Mouse (Mus musculus): ENCODE results near the gene Lrrc1. TPM values are rescaled to one million over a fixed set of nuclear protein-coding genes. Genes with fewer than 3 reads are reported as not detected.

The Lrrc1 gene
- polyA plus RNA-seq, 1 experiment from 2014 or later = 9.4 TPM

- Histone ChIP-seq H3K4me3 (no peak overlapping the region), H3K4me2 (replicated peaks) (no peak overlapping the region), H3K27me3 (no peaks in the 10 kb centered on the region), H3K27ac (replicated peaks) (no peak overlapping the region), H3K9ac (replicated peaks) (no peak overlapping the region), H3K9me3 (no peaks in the 10 kb centered on the region), H3K36me3 (no peaks in the 10 kb centered on the region), H3K4me1 (peaks cover 16% of the 10 kb centered on the region)
- 0 out of 2 replicates have a peak, but pooled peaks have one; percentile 5 for ATAC-seq (replicated peaks)
- WGBS = 68% methylated on average over 12 of the region's 12 CpGs
Measured at GRCm38 (mm10) chr9:77471646-77472220, 72.9 kb downstream of the Lrrc1 start.

- H3K4me1 ChIP-seq = peaks cover 21% of the 10 kb centered on the region
- no peaks in the 10 kb centered on the region for H3K27me3 ChIP-seq
- H3K9ac ChIP-seq (replicated peaks) = no peak overlapping the region; the same call in 1 of the 2 replicates
- no peak overlapping the region for H3K4me3 ChIP-seq
- H3K4me2 ChIP-seq (replicated peaks) = peak overlapping the region; percentile 19
- H3K36me3 ChIP-seq = no peaks in the 10 kb centered on the region
- H3K27ac ChIP-seq (replicated peaks) = no peak overlapping the region
- 52% methylated on average over 20 of the region's 20 CpGs for WGBS
- H3K9me3 ChIP-seq = no peaks in the 10 kb centered on the region
- peak; percentile 82 for ATAC-seq (replicated peaks)
Measured at GRCm38 (mm10) chr9:77469791-77470607, 74.7 kb downstream of the Lrrc1 start.

- Histone ChIP-seq H3K4me1 (peaks cover 28% of the 10 kb centered on the region), H3K4me2 (replicated peaks) (no peak overlapping the region), H3K36me3 (no peaks in the 10 kb centered on the region), H3K9me3 (no peaks in the 10 kb centered on the region), H3K9ac (replicated peaks) (no peak overlapping the region), H3K27me3 (no peaks in the 10 kb centered on the region), H3K4me3 (no peak overlapping the region), H3K27ac (replicated peaks) (no peak overlapping the region)
- 85% methylated on average over 5 of the region's 5 CpGs for WGBS
- no peak for ATAC-seq (replicated peaks)
Measured at GRCm38 (mm10) chr9:77466926-77467325, 77.7 kb downstream of the Lrrc1 start.

- Histone ChIP-seq H3K27ac (replicated peaks) (no peak overlapping the region), H3K9me3 (no peaks in the 10 kb centered on the region), H3K9ac (replicated peaks) (no peak overlapping the region), H3K4me2 (replicated peaks) (no peak overlapping the region), H3K4me1 (peaks cover 22% of the 10 kb centered on the region), H3K27me3 (no peaks in the 10 kb centered on the region), H3K4me3 (no peak overlapping the region), H3K36me3 (no peaks in the 10 kb centered on the region)
- WGBS = 75% methylated on average over 11 of the region's 11 CpGs
- no peak for ATAC-seq (replicated peaks)
Measured at GRCm38 (mm10) chr9:77465401-77465800, 79.3 kb downstream of the Lrrc1 start.

GRCm38 (mm10) chr9:77463861-77464260 lies 80.8 kb downstream of the Lrrc1 start:
- Histone ChIP-seq H3K27ac (replicated peaks) (no peak overlapping the region), H3K4me2 (replicated peaks) (no peak overlapping the region), H3K9ac (replicated peaks) (no peak overlapping the region), H3K4me3 (no peak overlapping the region), H3K9me3 (no peaks in the 10 kb centered on the region), H3K4me1 (peaks cover 13% of the 10 kb centered on the region), H3K27me3 (no peaks in the 10 kb centered on the region), H3K36me3 (no peaks in the 10 kb centered on the region)
- ATAC-seq (replicated peaks) = peak; percentile 42; the same call in 1 of the 2 replicates
- WGBS = 76% methylated on average over 7 of the region's 7 CpGs

GRCm38 (mm10) chr9:77463195-77463594 lies 81.5 kb downstream of the Lrrc1 start:
- Histone ChIP-seq H3K27me3 (no peaks in the 10 kb centered on the region), H3K4me1 (peaks cover 13% of the 10 kb centered on the region), H3K9me3 (no peaks in the 10 kb centered on the region), H3K4me3 (no peak overlapping the region), H3K36me3 (no peaks in the 10 kb centered on the region), H3K4me2 (replicated peaks) (no peak overlapping the region), H3K9ac (replicated peaks) (no peak overlapping the region), H3K27ac (replicated peaks) (no peak overlapping the region)
- WGBS = 70% methylated on average over 4 of the region's 4 CpGs
- ATAC-seq (replicated peaks) = no peak

- no peak for ATAC-seq (replicated peaks)
- peaks cover 13% of the 10 kb centered on the region for H3K4me1 ChIP-seq
- no peak overlapping the region for H3K27ac ChIP-seq (replicated peaks)
- H3K9ac ChIP-seq (replicated peaks) = no peak overlapping the region
- no peak overlapping the region for H3K4me2 ChIP-seq (replicated peaks)
- no peaks in the 10 kb centered on the region for H3K36me3 ChIP-seq
- H3K4me3 ChIP-seq = no peak overlapping the region
- 84% methylated on average over 9 of the region's 9 CpGs for WGBS
- H3K9me3 ChIP-seq = no peaks in the 10 kb centered on the region
- no peaks in the 10 kb centered on the region for H3K27me3 ChIP-seq
Measured at GRCm38 (mm10) chr9:77461371-77461915, 83.2 kb downstream of the Lrrc1 start.

- Histone ChIP-seq H3K27ac (replicated peaks) (no peak overlapping the region), H3K27me3 (no peaks in the 10 kb centered on the region), H3K4me1 (peaks cover 15% of the 10 kb centered on the region), H3K9me3 (no peaks in the 10 kb centered on the region), H3K4me2 (replicated peaks) (no peak overlapping the region), H3K9ac (replicated peaks) (no peak overlapping the region), H3K36me3 (no peaks in the 10 kb centered on the region), H3K4me3 (no peak overlapping the region)
- WGBS = 83% methylated on average over 14 of the region's 14 CpGs
- no peak for ATAC-seq (replicated peaks)
Measured at GRCm38 (mm10) chr9:77460408-77460807, 84.3 kb downstream of the Lrrc1 start.

- H3K4me1 ChIP-seq = peaks cover 10% of the 10 kb centered on the region
- no peak overlapping the region for H3K27ac ChIP-seq (replicated peaks)
- WGBS = 92% methylated on average over 2 of the region's 2 CpGs
- H3K4me3 ChIP-seq = no peak overlapping the region
- no peaks in the 10 kb centered on the region for H3K36me3 ChIP-seq
- no peaks in the 10 kb centered on the region for H3K27me3 ChIP-seq
- no peaks in the 10 kb centered on the region for H3K9me3 ChIP-seq
- H3K4me2 ChIP-seq (replicated peaks) = no peak overlapping the region
- no peak for ATAC-seq (replicated peaks)
- no peak overlapping the region for H3K9ac ChIP-seq (replicated peaks)
Measured at GRCm38 (mm10) chr9:77459365-77459764, 85.3 kb downstream of the Lrrc1 start.

- 54% methylated on average over 13 of the region's 13 CpGs for WGBS
- Histone ChIP-seq H3K4me3 (no peak overlapping the region), H3K9me3 (no peaks in the 10 kb centered on the region)
Measured at GRCm38 (mm10) chr9:77456169-77456826, 88.4 kb downstream of the Lrrc1 start.

GRCm38 (mm10) chr9:77455439-77456168 lies 89.1 kb downstream of the Lrrc1 start:
- no peak for ATAC-seq (replicated peaks)

More at GRCm38 (mm10) chr9:77456169-77456826, 88.4 kb downstream of the Lrrc1 start:
- Histone ChIP-seq H3K4me1 (peaks cover 19% of the 10 kb centered on the region), H3K9ac (replicated peaks) (no peak overlapping the region), H3K4me2 (replicated peaks) (no peak overlapping the region), H3K27me3 (no peaks in the 10 kb centered on the region), H3K36me3 (no peaks in the 10 kb centered on the region), H3K27ac (replicated peaks) (no peak overlapping the region)
- ATAC-seq (replicated peaks) = no peak

More at GRCm38 (mm10) chr9:77455439-77456168, 89.1 kb downstream of the Lrrc1 start:
- Histone ChIP-seq H3K4me2 (replicated peaks) (no peak overlapping the region), H3K27ac (replicated peaks) (no peak overlapping the region), H3K4me3 (no peak overlapping the region), H3K9me3 (no peaks in the 10 kb centered on the region), H3K4me1 (peaks cover 19% of the 10 kb centered on the region), H3K36me3 (no peaks in the 10 kb centered on the region), H3K27me3 (no peaks in the 10 kb centered on the region), H3K9ac (replicated peaks) (no peak overlapping the region)
- 63% methylated on average over 19 of the region's 19 CpGs for WGBS
